Mouse (Mus musculus): ENCODE measurements around the gene Sco1. TPM values are rescaled to one million over a fixed set of nuclear protein-coding genes. Genes with fewer than 3 reads are reported as not detected.

Sco1 gene
- total and polyA plus RNA-seq, 3 experiments: 15.4 to 32.7 (median 20.4) TPM

DNA sequence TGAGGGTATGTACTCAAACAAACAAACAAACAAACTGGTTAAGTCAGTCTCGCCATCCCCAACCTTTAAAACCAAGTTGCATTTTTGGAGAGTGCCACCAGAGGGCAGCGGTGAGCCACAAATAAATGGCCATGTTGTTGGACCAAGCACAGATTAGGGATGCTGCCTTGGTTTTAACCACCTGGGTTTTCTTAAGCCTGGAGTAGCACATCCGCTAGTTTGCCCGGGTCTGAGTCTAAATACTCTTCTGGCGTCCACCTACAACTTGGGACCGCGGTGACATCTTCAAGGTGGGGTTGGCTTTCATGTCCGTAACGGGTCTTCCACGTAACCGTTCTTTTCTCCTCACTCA is 60.4 kb downstream of the Sco1 start (continued):
- peak; percentile 100 for TF ChIP-seq SMC3 (IDR thresholded peaks at IDR 0.05; ENCODE audit: low read depth, low read length)
- TF ChIP-seq ELF1 (IDR thresholded peaks at IDR 0.05; ENCODE audit: low read depth, low read length): peak; percentile 39; the same call in 1 of the 2 replicates
- TF ChIP-seq MXI1 (IDR thresholded peaks at IDR 0.05; ENCODE audit: low read depth, low read length): peak; percentile 48; the same call in 1 of the 2 replicates
- TF ChIP-seq ZNF384 (IDR thresholded peaks at IDR 0.05; ENCODE audit: low read depth, low read length): no peak
- peak; percentile 8; the same call in 1 of the 2 replicates for TF ChIP-seq EP300 (IDR thresholded peaks at IDR 0.05; ENCODE audit: low read length)

- Histone ChIP-seq H3K9me3 (replicated peaks; ENCODE audit: low read length) (no peaks in the 10 kb centered on the region), H3K9ac (ENCODE audit: insufficient read depth, low read depth) (peak overlapping the region; percentile 74), H3K4me2 (ENCODE audit: insufficient read depth, low read depth, poor library complexity, severe bottlenecking) (peak overlapping the region; percentile 44), H3K27me3 (replicated peaks) (no peaks in the 10 kb centered on the region), H3K36me3 (replicated peaks in 1 of 2; ENCODE audit: control insufficient read depth in 1 of 2, insufficient read depth in 1 of 2, low read length in 1 of 2) (no peaks in the 10 kb centered on the region), H3K27ac (ENCODE audit: insufficient read depth, low read depth) (peak overlapping the region; percentile 89), H3K4me1 (ENCODE audit: control insufficient read depth in 1 of 2, insufficient read depth in 2 of 2) (peaks cover 12 to 48% of the 10 kb centered on the region in 2 experiments), H3K79me2 (replicated peaks; ENCODE audit: control insufficient read depth, extremely low read depth, insufficient read depth, poor library complexity, severe bottlenecking) (peaks cover 5% of the 10 kb centered on the region; the same call in 1 of the 2 replicates), H3K4me3 (replicated peaks in 1 of 3; ENCODE audit: low read depth in 2 of 3, low read length in 2 of 3, poor library complexity in 1 of 3) (peak overlapping the region; percentile 50 to 59 (median 52))
- dilution Hi-C loops (cut with MboI; ENCODE audit: extremely low pct_ligation_motif_present, extremely low pct_unique_long_range_greater_than_20kb, low sequenced_read_pairs) (no loop called here), in situ Hi-C loops (cut with MboI; ENCODE audit: low pct_ligation_motif_present, low pct_unique_long_range_greater_than_20kb, low sequenced_read_pairs) (loop anchor here (5.0 kb wide), 3 partner anchors 119 to 529 kb away; no protein-coding TSS in a partner anchor)
- no peak for DNase-seq (ENCODE audit: extremely low read depth)
- TF ChIP-seq ZMIZ1 (IDR thresholded peaks at IDR 0.05; ENCODE audit: low read depth, low read length): 0 out of 2 replicates have a peak, but pooled peaks have one; percentile 2
- peak; percentile 22; the same call in 1 of the 2 replicates for TF ChIP-seq CHD1 (IDR thresholded peaks at IDR 0.05; ENCODE audit: low read depth, low read length)
- TF ChIP-seq SMC3 (IDR thresholded peaks at IDR 0.05; ENCODE audit: low read depth, low read length): no peak
Measured at GRCm38 (mm10) chr11:67113381-67113780, 60.9 kb downstream of the Sco1 start.

DNA sequence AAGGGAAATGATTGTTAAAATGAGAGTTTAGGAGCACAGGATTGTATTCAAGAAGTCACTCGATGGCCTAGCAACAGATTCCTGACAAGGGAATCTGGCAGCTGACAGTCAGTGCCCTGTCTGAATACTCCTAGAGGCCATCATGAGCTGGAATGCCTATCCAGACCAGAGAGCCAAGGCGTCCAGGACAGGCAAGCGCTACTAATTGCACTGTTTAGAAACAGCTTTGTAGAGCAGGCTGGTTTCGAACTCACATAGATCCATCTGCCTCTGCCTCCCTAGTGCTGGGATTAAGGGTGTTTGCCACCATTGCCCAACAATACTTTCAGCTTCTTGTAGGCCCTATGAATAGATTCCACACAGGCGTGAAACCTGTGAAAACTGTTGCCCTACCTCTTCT is 61.8 kb downstream of the Sco1 start:
- Histone ChIP-seq H3K36me3 (replicated peaks in 1 of 2; ENCODE audit: control insufficient read depth in 1 of 2, insufficient read depth in 1 of 2, low read length in 1 of 2) (no peaks in the 10 kb centered on the region), H3K4me1 (ENCODE audit: control insufficient read depth in 1 of 2, insufficient read depth in 2 of 2) (peaks cover 12 to 48% of the 10 kb centered on the region in 2 experiments), H3K9me3 (replicated peaks; ENCODE audit: low read length) (no peaks in the 10 kb centered on the region), H3K27me3 (replicated peaks) (no peaks in the 10 kb centered on the region), H3K9ac (ENCODE audit: insufficient read depth, low read depth) (peak overlapping the region; percentile 74), H3K27ac (ENCODE audit: insufficient read depth, low read depth) (peak overlapping the region; percentile 56), H3K79me2 (replicated peaks; ENCODE audit: control insufficient read depth, extremely low read depth, insufficient read depth, poor library complexity, severe bottlenecking) (peaks cover 5% of the 10 kb centered on the region; the same call in 1 of the 2 replicates), H3K4me2 (ENCODE audit: insufficient read depth, low read depth, poor library complexity, severe bottlenecking) (peak overlapping the region; percentile 5; the same call in 1 of the 2 replicates), H3K4me3 (replicated peaks in 1 of 3; ENCODE audit: low read depth in 2 of 3, low read length in 2 of 3, poor library complexity in 1 of 3) (no peak overlapping the region)
- DNase-seq (ENCODE audit: extremely low read depth): no peak
- in situ Hi-C loops (cut with MboI; ENCODE audit: low pct_ligation_motif_present, low pct_unique_long_range_greater_than_20kb, low sequenced_read_pairs) (loop anchor here (5.0 kb wide), 3 partner anchors 118 to 528 kb away; no protein-coding TSS in a partner anchor), dilution Hi-C loops (cut with MboI; ENCODE audit: extremely low pct_ligation_motif_present, extremely low pct_unique_long_range_greater_than_20kb, low sequenced_read_pairs) (no loop called here)
- TF ChIP-seq PAX5 (IDR thresholded peaks at IDR 0.05; ENCODE audit: low read length) (no peak), HCFC1 (IDR thresholded peaks at IDR 0.05; ENCODE audit: low read depth, low read length) (no peak), BHLHE40 (IDR thresholded peaks at IDR 0.05; ENCODE audit: low read depth, low read length) (no peak), ZNF384 (IDR thresholded peaks at IDR 0.05; ENCODE audit: low read depth, low read length) (peak; percentile 54; the same call in 1 of the 2 replicates)

GRCm38 (mm10) chr11:67114901-67115300 is 62.4 kb downstream of the Sco1 start:
- Histone ChIP-seq H3K4me1 (ENCODE audit: control insufficient read depth in 1 of 2, insufficient read depth in 2 of 2) (peaks cover 12 to 52% of the 10 kb centered on the region in 2 experiments), H3K27me3 (replicated peaks) (no peaks in the 10 kb centered on the region), H3K36me3 (replicated peaks in 1 of 2; ENCODE audit: control insufficient read depth in 1 of 2, insufficient read depth in 1 of 2, low read length in 1 of 2) (no peaks in the 10 kb centered on the region), H3K27ac (ENCODE audit: insufficient read depth, low read depth) (peak overlapping the region; percentile 56; the same call in 1 of the 2 replicates), H3K4me2 (ENCODE audit: insufficient read depth, low read depth, poor library complexity, severe bottlenecking) (no peak overlapping the region), H3K9ac (ENCODE audit: insufficient read depth, low read depth) (no peak overlapping the region), H3K79me2 (replicated peaks; ENCODE audit: control insufficient read depth, extremely low read depth, insufficient read depth, poor library complexity, severe bottlenecking) (peaks cover 5% of the 10 kb centered on the region; the same call in 1 of the 2 replicates), H3K9me3 (replicated peaks; ENCODE audit: low read length) (no peaks in the 10 kb centered on the region), H3K4me3 (replicated peaks in 1 of 3; ENCODE audit: low read depth in 2 of 3, low read length in 2 of 3, poor library complexity in 1 of 3) (no peak overlapping the region)
- no peak for DNase-seq (ENCODE audit: extremely low read depth)
- no peak for TF ChIP-seq TCF12 (IDR thresholded peaks at IDR 0.05; ENCODE audit: low read depth, low read length)
- TF ChIP-seq ZKSCAN1 (IDR thresholded peaks at IDR 0.05; ENCODE audit: borderline replicate concordance, low read depth, low read length): no peak
- TF ChIP-seq RAD21 (IDR thresholded peaks at IDR 0.05; ENCODE audit: low read depth, low read length): no peak
- TF ChIP-seq KAT2A (IDR thresholded peaks at IDR 0.05; ENCODE audit: insufficient replicate concordance, low read length): no peak
- TF ChIP-seq SMC3 (IDR thresholded peaks at IDR 0.05; ENCODE audit: low read depth, low read length): no peak
- no peak for TF ChIP-seq MAZ (IDR thresholded peaks at IDR 0.05; ENCODE audit: low read depth, low read length)
- dilution Hi-C loops (cut with MboI; ENCODE audit: extremely low pct_ligation_motif_present, extremely low pct_unique_long_range_greater_than_20kb, low sequenced_read_pairs): no loop called here
- in situ Hi-C loops (cut with MboI; ENCODE audit: low pct_ligation_motif_present, low pct_unique_long_range_greater_than_20kb, low sequenced_read_pairs): loop anchor here (5.0 kb wide), 3 partner anchors 117 to 527 kb away; no protein-coding TSS in a partner anchor
